Mouse (Mus musculus): ENCODE measurements at regions not wholly inside any gene's neighbourhood (a gene's known extent, or its start where the extent isn't known, plus 50 kb on each side); places are given as distances from the start of the nearest gene placed in this dataset.

DNA sequence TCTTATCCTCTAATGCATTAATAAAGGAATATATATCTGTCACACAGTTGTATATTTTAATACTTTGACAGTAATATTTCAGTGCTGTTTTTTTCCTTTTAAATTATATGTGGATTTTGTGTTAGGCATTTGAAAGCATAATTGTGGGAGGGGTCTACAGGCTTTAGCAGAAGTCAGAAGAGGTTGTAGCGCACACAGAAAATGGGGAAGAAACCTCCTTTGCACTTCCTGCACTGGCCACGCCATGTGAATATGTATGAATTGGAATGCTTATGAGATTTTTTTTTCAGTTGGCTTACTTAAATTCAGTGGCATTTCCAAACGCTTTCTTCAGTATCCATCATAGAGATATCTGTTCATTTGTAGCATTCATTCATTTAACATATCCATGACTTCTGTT is 125.1 kb downstream of the Lmo4 start:
- DNase-seq = no peak

DNA sequence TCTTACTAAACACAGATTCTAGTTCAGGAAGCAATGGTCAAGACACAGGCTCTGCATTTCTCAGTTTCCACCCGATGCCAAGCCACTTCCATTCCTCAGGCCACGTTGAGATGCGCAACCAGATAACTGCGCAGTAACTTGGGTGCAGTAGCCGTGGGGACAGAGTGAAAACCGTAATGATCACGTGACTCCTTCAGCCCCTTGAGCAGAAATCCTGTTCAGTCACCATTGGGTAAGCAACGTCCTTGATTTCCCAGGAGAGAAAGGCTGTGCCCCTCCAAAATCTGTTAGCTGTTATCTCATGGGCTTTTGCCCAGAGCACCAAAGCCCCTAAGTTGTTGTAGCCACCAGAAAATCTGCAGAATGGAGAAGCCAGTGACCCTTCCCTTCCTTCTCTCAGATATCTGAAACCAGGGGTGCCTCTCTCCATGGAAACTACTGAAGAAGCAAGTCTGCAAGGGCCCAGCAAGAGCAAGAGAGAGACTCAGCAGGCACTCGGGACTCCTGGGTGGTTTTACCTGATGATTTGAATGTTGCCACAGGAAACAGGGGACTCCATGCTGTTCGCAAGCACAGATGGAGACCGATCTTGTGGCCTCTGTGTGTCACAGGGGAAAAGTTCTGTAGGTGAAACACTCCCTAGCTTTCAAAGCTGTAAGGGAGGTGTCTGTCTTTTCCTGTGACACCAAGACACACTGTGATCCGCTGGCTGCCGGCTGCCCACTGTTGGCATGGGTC is 126.7 kb downstream of the Lmo4 start:
- no peak for DNase-seq
- intact Hi-C loops (cut with DNase I) = no loop called here

More for the DNA sequence above, 125.1 kb downstream of the Lmo4 start:
- intact Hi-C loops (cut with DNase I) = no loop called here

DNA sequence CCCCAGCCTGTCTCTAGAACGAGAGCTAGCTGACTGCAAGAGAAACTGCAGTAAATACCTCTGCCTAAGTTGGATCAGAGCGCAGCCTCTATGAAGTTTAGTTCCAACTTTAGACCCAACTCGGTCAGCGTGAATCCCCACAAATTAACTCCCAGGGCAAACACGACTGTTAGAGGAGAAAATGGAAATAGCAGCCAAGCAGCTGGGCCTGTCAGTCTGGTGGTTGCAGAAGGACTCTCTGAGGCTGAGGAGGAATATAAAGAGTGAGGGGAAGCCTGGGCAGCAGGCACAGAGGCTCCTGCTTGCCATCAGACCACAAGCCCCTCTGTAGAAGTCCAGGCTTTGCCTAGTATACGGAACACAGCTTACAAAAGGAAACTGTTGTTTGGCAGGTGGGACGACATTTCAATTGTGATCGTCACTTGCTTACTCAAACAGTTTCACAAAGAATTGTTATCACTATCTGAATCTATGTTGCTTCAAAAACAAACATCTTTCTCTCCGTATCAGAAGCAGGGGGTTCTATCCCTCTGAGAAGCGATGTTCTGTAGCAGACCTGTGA is 135.0 kb downstream of the Lmo4 start:
- intact Hi-C loops (cut with DNase I) = no loop called here
- no peak for DNase-seq

DNA sequence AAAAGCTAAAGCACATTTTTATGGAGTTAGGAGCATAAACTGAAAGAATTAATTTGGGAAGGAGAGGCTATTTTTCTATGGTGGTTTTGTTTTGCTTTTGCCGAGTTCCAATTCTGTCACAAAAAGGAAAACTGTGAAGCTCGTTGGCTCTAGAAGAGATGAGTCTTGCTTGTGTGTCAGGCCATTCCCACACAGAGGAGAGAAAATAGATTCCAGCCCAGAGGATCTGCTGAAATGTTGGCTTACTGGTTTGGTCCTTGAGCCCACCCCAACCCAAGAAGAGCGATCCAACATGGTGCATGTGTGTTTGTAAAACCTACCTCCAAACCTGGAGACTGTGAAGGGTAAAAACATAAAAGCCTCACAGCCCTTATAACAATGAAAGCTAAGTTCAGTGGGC is 138.0 kb downstream of the Lmo4 start:
- DNase-seq = no peak
- intact Hi-C loops (cut with DNase I) = no loop called here

DNA sequence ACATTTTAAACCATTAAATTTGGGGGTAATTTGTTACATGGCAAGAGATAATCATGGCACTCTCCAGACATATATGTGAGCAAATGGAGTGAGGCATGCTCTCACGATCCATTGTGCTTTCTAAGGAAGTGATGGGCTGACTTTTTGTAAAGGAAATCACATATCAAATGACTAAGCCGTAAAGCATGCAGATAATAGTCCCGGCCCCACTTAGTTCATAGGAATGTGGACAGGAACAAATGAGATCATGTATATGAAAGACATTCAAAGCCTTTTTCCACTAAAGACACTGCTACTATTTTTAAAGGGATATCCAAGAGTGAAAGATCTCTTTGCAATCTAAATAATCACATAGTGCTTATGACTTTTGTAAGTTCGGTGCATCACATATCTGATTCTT is 146.9 kb downstream of the Lmo4 start:
- intact Hi-C loops (cut with DNase I) = no loop called here
- no peak for DNase-seq

DNA sequence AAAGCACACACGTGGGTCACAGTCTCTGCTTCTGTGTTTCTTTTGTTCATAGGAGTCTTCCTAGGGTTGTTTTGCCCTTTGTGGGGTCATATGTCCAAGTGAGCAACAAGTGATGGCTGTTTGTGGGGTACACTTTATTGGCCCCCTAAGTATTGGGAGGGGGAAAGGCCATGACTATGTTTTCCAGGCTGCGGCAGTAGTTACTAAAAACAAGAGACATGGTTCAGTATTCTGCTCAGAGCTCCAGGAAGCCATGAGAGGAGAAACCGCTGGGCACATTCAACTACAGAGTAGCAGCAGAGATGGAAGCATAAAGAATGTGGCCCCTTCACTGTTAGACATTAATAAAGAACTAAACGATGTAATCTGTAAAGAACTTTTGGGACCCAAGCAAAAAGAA is 154.7 kb downstream of the Lmo4 start:
- no peak for DNase-seq
- intact Hi-C loops (cut with DNase I) = no loop called here

DNA sequence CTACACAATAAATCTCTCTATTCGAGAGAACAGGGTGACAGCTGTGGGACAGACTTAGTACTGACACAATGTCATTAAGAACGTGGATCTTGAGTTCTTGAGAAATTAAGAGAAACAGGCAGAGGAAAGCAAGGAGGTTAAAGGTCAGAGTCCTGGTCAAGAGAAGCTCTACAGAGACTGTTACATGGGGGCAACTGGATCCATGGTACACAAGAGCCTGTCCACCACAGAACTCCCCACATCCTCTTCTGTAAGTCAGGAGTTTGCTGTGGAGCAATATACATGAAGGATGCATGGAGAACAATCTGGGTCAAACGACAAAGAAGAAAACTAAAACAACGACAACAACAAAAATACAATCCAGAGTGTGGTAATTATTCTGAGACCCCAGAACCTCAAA is 155.8 kb downstream of the Lmo4 start:
- intact Hi-C loops (cut with DNase I) = no loop called here
- no peak for DNase-seq

DNA sequence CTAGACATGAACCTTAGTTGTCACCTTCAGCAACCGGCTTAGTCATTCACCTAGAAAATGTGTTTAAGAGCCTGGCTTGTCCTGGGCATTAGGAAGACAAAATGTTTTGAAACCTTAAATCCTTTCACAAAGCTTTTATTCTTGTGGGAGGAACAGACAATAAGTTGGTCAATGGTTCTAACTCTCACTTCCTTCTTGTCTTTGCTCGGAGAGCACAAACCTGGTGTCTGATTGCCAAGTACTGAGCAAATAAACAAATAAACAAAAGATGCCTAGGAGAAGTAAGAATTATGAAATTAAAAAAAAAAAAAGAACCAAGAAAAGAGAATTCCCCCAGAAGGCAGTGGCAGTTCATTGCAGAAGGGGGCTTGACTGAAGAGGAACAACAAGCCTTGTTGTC is 160.7 kb downstream of the Lmo4 start:
- intact Hi-C loops (cut with DNase I) = no loop called here

DNA sequence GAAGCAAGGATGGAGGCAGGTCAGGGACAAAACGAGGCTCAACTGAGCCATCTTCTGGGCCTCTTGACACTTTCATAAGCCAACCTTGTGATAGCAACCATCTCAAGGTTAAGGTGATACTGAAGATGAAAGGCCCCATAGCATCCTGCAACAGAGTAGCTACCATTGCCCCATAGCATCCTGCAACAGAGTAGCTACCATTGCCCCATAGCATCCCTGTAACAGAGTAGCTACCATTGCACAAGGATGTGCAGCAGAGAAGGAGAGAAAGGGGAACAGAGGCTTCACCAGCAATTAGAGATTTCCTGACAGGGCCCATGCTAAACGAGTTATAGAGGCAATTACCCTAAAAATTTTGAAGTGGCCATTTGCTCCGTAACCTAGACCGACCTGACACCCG is 163.2 kb downstream of the Lmo4 start:
- intact Hi-C loops (cut with DNase I) = no loop called here
- DNase-seq = no peak

More for the DNA sequence above, 160.7 kb downstream of the Lmo4 start:
- DNase-seq = no peak

DNA sequence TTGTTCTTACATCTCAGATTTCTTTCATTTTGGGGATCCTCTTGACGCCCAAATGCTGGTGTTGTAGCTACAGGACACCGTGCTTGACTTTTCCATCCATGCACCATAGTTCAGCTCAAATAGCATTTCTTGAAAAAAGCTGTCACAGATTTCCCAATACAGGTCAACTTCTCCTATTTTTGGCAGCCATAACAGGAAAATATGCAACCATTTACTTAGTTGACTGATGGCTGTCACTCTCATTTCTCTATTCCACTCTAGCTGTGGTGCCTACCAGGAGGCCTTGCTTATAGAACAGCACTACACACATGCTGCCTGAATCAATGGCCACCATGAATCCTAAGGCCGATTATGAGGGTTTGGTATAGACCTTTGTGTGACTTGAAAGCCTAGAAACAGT is 165.5 kb downstream of the Lmo4 start:
- no peak for DNase-seq
- intact Hi-C loops (cut with DNase I) = no loop called here

DNA sequence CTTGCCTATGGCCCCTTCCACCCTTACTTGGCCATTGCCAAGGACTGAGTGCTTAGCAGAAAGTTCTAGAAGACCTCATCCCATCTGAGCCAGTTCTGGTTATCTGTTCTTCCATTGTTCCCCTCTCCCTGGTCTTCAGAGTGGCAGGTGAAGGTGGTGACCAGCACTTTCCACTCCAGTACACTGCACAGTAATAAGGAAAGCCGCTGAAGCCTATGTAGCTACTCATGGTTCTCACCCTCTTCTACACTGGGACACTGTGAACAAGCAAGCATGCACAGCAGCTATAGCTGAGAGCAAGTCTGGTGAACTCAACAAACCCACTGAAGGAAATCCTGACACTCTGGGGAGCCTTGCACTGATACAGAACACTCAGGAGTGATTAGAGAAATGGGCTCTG is 175.4 kb downstream of the Lmo4 start:
- intact Hi-C loops (cut with DNase I) = no loop called here
- no peak for DNase-seq

DNA sequence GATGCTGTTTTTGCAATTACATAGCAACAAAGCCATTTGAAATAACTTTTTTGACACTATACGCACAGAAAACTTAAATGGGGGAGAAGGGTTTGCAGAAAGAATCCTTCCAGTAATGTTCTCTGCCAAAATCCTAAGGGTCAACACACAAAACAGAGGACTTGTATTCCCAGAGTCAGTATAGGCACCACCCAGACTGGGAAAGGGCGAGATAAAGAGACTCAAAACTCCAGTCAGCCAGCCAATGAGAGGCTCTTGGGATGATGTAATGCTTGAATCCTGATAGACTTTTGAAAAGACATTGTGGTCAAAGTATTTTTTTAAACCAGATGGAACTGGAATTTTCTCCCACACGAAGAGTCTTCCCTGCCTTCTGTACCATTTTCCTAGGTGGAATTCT is 175.9 kb downstream of the Lmo4 start:
- DNase-seq = peak in 1 of 2 experiments; percentile 5
- intact Hi-C loops (cut with DNase I) = no loop called here

DNA sequence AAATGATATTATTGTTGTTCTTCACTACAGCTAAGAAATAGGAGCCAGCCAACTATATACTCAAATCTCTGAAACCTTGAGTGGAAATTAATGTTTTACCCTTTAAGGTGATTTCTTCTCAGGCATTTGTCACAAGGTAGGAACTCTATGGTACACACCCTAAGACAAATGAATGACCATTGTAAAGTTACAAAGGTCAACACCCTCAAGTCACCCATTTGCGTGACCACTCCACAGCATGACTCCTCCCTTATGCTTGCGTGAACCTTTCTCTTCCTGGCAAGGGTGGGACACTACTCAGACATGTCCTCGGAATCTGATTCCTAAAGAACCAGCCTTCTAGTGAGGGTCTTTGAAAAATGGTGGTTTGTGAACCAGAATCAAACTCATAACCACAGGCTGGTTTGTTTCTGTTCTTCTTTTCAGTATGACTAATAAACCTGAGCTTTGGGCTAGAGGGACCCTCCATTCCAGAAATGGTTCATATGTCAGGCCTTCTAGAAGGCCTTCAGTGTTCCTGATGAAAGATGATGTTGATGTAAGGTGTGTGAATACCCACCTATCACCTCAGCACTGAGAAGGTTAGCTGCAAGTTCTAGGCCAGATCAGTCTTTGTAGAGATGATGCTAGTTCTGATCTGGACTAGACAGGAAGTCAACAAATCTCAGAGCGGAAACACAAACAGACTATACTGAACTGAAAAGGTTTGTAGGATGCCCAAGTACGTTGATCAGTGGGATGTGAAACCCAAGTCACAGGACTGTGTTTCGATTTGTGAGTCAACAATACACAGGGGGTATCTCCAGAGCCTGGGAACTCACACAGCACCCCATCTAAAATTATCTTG is 177.7 kb downstream of the Lmo4 start:
- intact Hi-C loops (cut with DNase I) = no loop called here
- DNase-seq = no peak

DNA sequence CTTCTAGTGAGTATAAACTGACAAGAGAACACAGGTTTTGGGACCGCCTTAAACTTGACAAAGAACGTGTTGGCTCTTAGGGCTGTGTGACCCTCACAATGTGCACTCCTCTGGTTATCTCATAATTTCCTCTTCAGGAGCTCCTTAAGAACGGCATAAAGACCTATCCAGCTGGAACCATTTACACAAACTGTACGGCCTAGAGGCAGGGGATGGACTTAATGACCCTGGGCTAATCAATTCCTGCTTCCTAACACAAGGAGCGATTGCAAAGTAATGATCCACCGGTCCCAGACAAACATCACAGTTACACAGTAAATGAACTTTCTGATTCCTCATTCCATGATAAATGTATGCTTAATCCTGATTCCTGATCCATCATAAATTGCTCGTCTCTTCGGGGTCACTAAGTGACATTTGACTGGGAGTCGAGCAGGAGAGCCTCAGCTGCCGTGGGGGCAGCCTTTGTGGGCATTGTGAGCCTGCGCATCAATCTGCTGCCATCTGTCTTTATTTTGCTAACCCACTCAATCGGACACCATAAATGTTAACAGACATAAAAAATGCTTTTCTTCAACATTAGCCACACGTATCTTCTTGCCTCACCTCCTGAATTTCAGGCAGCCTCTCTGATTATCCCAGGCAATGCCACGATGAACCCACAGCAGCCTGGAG is 179.4 kb downstream of the Lmo4 start:
- intact Hi-C loops (cut with DNase I) = no loop called here
- no peak for DNase-seq

DNA sequence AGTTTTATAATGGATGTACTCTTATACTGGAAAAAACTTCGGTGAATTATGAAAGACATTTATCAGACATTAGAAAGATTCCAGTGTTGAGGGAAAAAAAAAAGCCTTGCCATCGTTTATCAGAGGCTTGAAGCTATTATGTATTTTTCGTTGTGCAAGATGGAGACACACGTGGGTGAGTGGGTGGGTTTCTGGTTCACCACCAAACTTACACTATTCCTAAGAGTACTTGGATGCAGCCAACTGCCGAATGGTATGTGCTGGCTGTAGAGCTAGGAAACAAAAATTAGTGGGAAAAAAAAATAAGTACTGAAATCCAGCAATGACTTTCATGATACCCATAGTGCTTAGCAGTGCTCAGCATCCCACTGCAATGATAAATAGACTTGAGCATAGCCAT is 180.8 kb downstream of the Lmo4 start:
- intact Hi-C loops (cut with DNase I) = no loop called here
- no peak for DNase-seq

DNA sequence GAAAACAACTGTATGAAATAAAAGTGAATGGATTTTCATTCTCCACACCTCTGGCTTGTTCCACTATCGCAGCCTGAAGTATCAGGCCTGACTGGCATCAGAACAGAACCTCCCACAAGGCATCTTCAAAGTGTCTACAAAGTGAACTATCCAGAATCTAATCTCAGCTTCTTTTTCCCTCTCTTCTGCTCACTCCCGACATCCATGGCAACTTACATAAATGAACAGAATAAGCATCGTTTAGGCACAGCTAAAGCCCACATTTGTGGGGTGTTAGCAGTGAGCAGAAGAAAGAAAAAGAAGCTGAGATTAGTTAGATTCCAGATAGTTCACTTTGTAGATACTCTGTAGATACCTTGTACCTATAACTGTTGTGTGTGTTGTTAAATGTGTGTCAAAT is 182.0 kb downstream of the Lmo4 start:
- DNase-seq = no peak
- intact Hi-C loops (cut with DNase I) = no loop called here

DNA sequence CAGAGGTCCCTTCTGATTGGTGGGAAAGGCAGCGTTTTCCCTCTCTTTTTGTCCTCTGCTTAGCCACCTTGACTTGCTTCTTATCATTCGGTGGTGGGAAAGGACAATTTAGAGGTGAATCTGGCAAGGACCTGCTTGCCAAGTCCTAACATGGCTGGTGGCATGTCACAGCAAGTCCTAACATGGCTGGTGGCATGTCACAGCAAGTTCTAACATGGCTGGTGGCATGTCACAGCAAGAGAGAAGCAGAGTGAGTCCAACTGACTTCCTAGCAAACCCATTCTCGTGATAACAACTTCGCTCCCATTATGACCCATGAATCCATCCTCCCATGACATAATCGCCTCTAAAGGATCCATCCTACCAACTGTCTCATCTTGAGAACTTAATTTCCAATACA is 183.1 kb downstream of the Lmo4 start:
- DNase-seq = no peak
- intact Hi-C loops (cut with DNase I) = no loop called here

DNA sequence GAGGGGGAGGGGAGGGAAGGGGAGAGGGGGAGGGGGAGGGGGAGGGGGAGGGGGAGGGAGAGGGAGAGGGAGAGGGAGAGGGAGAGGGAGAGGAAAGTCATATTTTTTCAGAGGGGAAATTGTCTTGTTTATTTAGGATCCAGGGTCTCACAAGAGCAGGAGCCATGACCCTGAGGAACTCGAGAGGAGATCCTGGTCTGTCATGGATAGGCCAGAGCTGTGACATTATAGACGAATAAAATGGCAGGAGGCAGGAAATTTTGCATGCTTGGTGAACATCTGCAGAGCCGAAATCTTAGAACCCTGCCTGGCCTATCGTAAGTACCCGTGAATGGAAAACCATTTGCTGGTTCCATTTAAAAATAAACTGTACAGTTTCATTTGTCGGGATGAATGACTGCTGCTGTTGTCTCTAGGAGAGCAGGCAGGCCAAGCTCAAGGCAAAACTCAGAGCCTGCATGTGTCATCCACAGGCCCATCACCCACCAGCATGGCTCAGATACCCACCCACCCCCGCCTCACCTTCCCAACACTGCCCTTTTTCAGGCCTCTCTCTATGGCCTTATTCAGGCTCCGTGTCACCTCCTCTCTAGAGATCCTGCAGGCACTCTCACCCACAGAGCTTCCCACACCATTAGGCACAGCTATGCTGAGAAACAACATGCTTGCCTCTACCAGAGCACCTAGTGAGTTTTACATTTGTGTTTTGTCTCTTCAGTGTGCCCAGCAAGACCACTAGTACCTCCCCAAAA is 184.7 kb downstream of the Lmo4 start:
- intact Hi-C loops (cut with DNase I) = no loop called here
- no peak for DNase-seq

DNA sequence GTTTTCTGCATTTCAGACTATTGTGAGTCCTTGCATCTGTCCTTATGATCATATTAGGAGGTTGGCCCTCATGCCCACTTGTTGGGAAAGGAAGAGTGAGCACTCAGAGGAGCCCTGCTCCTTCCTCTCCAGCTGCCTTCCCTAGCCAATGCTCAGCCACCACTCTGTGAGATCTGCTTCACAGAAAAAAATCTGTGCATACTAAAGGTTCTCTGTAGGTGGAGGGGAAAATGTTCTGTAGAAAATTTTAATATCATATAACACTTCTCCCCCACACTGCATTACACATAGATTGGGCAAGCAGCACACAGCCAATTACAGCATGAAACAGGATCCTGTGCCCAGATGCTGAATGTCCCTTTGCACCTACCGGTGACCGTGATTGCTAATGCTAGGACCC is 185.7 kb downstream of the Lmo4 start:
- intact Hi-C loops (cut with DNase I) = no loop called here

DNA sequence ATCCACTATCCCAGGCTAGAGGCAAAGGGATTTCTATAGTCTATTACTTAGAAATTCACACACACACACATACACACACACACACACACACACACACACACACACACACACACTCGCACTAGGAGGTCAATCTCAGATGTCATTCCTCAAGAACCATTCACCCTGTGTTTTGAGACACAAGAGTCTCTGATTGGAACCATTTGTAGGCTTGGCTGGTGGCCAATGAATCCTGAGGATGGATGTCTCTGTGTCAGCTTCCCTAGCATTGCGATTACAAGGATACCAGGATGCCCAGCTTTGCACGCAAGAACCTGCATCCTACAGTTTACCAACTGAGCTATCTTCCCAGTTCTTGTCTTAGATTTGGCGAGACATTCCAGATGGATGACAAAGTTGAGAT is 186.5 kb downstream of the Lmo4 start:
- intact Hi-C loops (cut with DNase I) = no loop called here
- DNase-seq = peak; percentile 7 to 23

More for the DNA sequence above, 185.7 kb downstream of the Lmo4 start:
- no peak for DNase-seq

DNA sequence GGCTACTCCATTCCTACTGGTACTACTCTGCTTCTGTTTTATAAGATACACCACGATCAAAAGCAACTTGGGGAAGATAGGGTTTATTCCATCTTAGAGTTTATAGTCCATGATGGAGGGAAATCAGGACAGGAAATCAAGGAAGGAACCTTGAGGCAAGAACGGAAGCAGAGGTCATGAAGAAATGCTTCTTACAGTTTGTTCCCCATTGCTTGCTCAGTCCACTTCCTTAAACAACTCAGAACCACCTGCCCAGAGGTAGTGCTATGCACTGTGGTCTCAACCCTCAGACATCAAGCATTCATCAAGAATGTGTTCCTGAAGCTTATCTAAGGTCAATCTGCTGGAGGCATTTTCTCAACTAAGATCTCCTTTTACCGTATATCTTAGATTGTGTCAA is 189.8 kb downstream of the Lmo4 start:
- no peak for DNase-seq
- intact Hi-C loops (cut with DNase I) = no loop called here
